Mouse (Mus musculus) MN1 (cell line): ENCODE measurements around the gene Rtl5.

ENCODE experiments used
- DNase-seq: peaks from one replicate; pipeline ENCODE4 v3.0.0-alpha.2; 2016; ENCODE audit warnings: low spot score

Rtl5 gene

GRCm38 (mm10) chrX:102066134-102066533 is 5.0 kb downstream of the Rtl5 start:
- peak; percentile 79 for DNase-seq

- no peak for DNase-seq
Observed at GRCm38 (mm10) chrX:102065213-102065775, 5.8 kb downstream of the Rtl5 start.

GRCm38 (mm10) chrX:102064062-102064461 is 7.0 kb downstream of the Rtl5 start:
- DNase-seq, result peak; percentile 28

GRCm38 (mm10) chrX:102060891-102061290 is 10.2 kb downstream of the Rtl5 start:
- DNase-seq, result no peak

GRCm38 (mm10) chrX:102060243-102060642 is 10.9 kb downstream of the Rtl5 start:
- no peak for DNase-seq

GRCm38 (mm10) chrX:102059437-102059836 is 11.7 kb downstream of the Rtl5 start:
- peak; percentile 21 for DNase-seq

- DNase-seq, result no peak
Observed at GRCm38 (mm10) chrX:102054009-102054408, 17.1 kb downstream of the Rtl5 start.

GRCm38 (mm10) chrX:102053371-102053770 is 17.7 kb downstream of the Rtl5 start:
- no peak for DNase-seq

GRCm38 (mm10) chrX:102051225-102051624 is 19.9 kb downstream of the Rtl5 start:
- DNase-seq, result no peak

- no peak for DNase-seq
Observed at GRCm38 (mm10) chrX:102050552-102050951, 20.6 kb downstream of the Rtl5 start.

- DNase-seq, result no peak
Observed at GRCm38 (mm10) chrX:102042386-102042785, 28.7 kb downstream of the Rtl5 start.

GRCm38 (mm10) chrX:102041562-102041961 is 29.5 kb downstream of the Rtl5 start:
- DNase-seq, result no peak

- peak; percentile 21 for DNase-seq
Observed at GRCm38 (mm10) chrX:102037506-102037905, 33.6 kb downstream of the Rtl5 start.

GRCm38 (mm10) chrX:102036866-102037361 is 34.2 kb downstream of the Rtl5 start:
- DNase-seq, result no peak

- no peak for DNase-seq
Observed at GRCm38 (mm10) chrX:102035671-102036070, 35.4 kb downstream of the Rtl5 start.

GRCm38 (mm10) chrX:102033566-102033965 is 37.5 kb downstream of the Rtl5 start:
- no peak for DNase-seq

GRCm38 (mm10) chrX:102032431-102032830 is 38.7 kb downstream of the Rtl5 start:
- no peak for DNase-seq

GRCm38 (mm10) chrX:102031851-102032250 is 39.3 kb downstream of the Rtl5 start:
- DNase-seq, result peak; percentile 69

GRCm38 (mm10) chrX:102024976-102025375 is 46.1 kb downstream of the Rtl5 start:
- no peak for DNase-seq

- no peak for DNase-seq
Observed at GRCm38 (mm10) chrX:102019471-102020240, 51.4 kb downstream of the Rtl5 start.

- no peak for DNase-seq
Observed at GRCm38 (mm10) chrX:102018890-102019289, 52.2 kb downstream of the Rtl5 start.

GRCm38 (mm10) chrX:102017213-102017923 is 53.7 kb downstream of the Rtl5 start:
- DNase-seq, result no peak
